Mouse (Mus musculus) inflammation-experienced regulatory T-cells, adult 16 weeks (primary cell): ENCODE results near the gene Olfr622. TPM values are rescaled to one million over a fixed set of nuclear protein-coding genes. Genes with fewer than 3 reads are reported as not detected.

ENCODE experiments used
- polyA plus RNA-seq: library from polyadenylated mRNA; unstranded; fragments of 100-300 nt; shearing (Covaris generic); gene quantifications from one replicate; pipeline ENCODE4 v1.2.1, GENCODE M21; 2017

Olfr622 gene
- not detected for polyA plus RNA-seq

DNA sequence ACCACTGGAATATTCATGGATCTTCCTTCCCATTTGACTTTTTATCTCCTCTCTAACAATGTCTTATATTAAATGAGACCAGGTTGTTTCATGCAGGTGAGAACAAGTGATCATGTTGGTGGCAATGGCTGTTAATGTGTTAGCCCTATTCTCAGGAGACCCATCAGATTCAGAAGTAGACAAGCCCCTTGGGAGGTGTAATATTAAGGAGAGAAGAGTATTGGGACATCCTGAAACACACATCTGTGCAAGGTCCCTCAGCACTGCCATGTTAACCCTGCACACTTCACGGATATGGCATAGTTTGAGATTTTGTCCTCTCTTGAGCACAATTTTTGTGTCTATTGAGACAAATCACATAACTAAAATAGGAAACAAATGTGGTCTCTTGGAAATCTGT, at the start of gene Olfr622:
Gene Olfr622 (minus strand): TSS at position 101 of the 400 bp plus-strand sequence.

DNA sequence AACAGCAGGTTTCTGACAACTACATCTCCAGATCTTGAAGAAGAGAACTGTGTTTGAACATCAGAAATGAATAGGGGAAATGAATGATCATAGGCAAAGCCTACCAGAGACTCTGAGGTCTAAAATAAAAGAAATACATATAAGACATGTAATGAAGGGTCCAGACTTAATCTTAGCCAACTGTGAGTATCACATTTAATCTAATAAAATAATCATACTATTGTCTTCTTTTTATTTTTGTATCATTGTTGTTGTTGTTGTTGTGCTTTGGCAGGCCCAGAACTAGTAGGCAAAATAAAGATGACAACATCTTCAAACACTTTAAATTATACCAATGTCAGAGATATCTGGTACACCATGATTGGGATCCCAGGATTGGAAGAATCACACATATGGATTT, 39.9 kb upstream of the Olfr622 start, which contains the start of gene Olfr625-ps1:
Gene Olfr625-ps1 (plus strand): TSS at position 301 of the 400 bp plus-strand sequence.

GRCm38 (mm10) chr7:103671091-103671490, 28.6 kb upstream of the Olfr622 start, which contains the start of gene Olfr624:
Gene Olfr624 (minus strand): TSS chr7:103671191.

GRCm38 (mm10) chr7:103663598-103663997, 21.1 kb upstream of the Olfr622 start, which contains the start of gene Olfr623:
Gene Olfr623 (minus strand): TSS chr7:103663698.

DNA sequence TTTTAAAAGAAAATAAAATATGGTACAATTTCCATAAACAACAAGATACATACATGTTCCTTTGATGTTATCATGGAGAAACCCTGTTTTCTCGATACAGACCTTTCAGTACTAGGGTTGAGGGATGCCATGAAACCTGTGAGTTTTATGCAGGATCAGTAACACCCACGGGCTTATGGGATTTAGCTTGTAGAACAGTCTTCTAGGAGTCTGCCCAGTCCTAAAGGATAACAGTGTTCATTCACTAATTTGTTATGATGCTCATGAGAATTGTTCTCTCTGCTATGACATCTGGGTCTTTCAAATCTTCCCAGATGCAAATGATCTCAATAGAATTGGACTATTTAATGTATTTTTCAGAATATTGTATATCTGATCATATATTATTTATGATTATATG, 30.1 kb downstream of the Olfr622 start, which contains the start of gene Olfr620:
Gene Olfr620 (minus strand): TSS at position 101 of the 400 bp plus-strand sequence.

DNA sequence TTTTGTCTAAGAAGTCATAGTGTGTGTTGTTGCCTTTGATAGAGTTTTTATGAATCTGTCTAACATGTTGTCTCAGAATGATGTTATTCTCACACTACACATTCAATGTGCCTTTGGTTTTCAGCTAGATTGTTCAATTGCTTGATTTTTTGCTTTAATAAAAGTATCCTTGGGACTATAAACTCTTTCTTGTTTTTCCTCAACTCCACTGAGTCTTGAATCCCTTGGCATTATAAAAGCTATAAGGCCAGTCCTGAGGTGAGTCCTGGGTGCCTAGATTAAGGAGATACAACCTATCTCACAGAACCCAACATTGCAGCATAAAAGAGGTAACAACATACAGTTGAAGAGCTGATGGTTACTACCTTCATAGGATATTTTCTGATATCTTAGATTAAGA, 42.2 kb downstream of the Olfr622 start, which contains the start of gene Olfr619:
Gene Olfr619 (plus strand): TSS at position 301 of the 400 bp plus-strand sequence.

GRCm38 (mm10) chr7:103589803-103590202, 52.7 kb downstream of the Olfr622 start, which contains the start of gene Olfr618:
Gene Olfr618 (plus strand): TSS chr7:103590103.

Other genes with a start within 250 kb of the Olfr622 start
- not detected for gene Usp17lc, start 227.6 kb downstream of the Olfr622 start, polyA plus RNA-seq
- gene Olfr605, start 197.3 kb downstream of the Olfr622 start, polyA plus RNA-seq: not detected
- not detected for gene Olfr606, start 193.7 kb downstream of the Olfr622 start, polyA plus RNA-seq
- 0.07 TPM for gene Olfr607, start 178.6 kb downstream of the Olfr622 start, polyA plus RNA-seq
- not detected for gene Olfr608, start 172.8 kb downstream of the Olfr622 start, polyA plus RNA-seq
- not detected for gene Olfr609, start 144.6 kb downstream of the Olfr622 start, polyA plus RNA-seq
- gene Olfr610, start 130.6 kb downstream of the Olfr622 start, polyA plus RNA-seq: not detected
- gene Olfr611, start 121.9 kb downstream of the Olfr622 start, polyA plus RNA-seq: not detected
- gene Olfr612, start 100.0 kb downstream of the Olfr622 start, polyA plus RNA-seq: not detected
- gene Olfr613, start 94.6 kb downstream of the Olfr622 start, polyA plus RNA-seq: not detected
- not detected for gene Olfr615, start 86.6 kb downstream of the Olfr622 start, polyA plus RNA-seq
- not detected for gene Olfr616, start 73.6 kb downstream of the Olfr622 start, polyA plus RNA-seq
- gene Olfr617, start 69.6 kb downstream of the Olfr622 start, polyA plus RNA-seq: not detected
- gene Olfr618, start 52.6 kb downstream of the Olfr622 start, polyA plus RNA-seq: not detected
- gene Olfr619, start 42.1 kb downstream of the Olfr622 start, polyA plus RNA-seq: not detected
- gene Olfr620, start 30.2 kb downstream of the Olfr622 start, polyA plus RNA-seq: not detected
- gene Olfr623, start 21.0 kb upstream of the Olfr622 start, polyA plus RNA-seq: not detected
- not detected for gene Olfr624, start 28.5 kb upstream of the Olfr622 start, polyA plus RNA-seq
- not detected for gene Olfr625-ps1, start 40.0 kb upstream of the Olfr622 start, polyA plus RNA-seq
- not detected for gene Olfr243, start 72.0 kb upstream of the Olfr622 start, polyA plus RNA-seq
- not detected for gene Olfr628, start 87.7 kb upstream of the Olfr622 start, polyA plus RNA-seq
- not detected for gene Olfr629, start 102.2 kb upstream of the Olfr622 start, polyA plus RNA-seq
- gene Olfr630, start 114.6 kb upstream of the Olfr622 start, polyA plus RNA-seq: not detected
- not detected for gene Olfr69, start 128.9 kb upstream of the Olfr622 start, polyA plus RNA-seq
- gene Olfr68, start 137.0 kb upstream of the Olfr622 start, polyA plus RNA-seq: not detected
- not detected for gene Olfr67, start 149.1 kb upstream of the Olfr622 start, polyA plus RNA-seq
- 122 TPM for gene Hbb-bt, start 171.3 kb upstream of the Olfr622 start, polyA plus RNA-seq
- gene Hbb-bs, start 185.4 kb upstream of the Olfr622 start, polyA plus RNA-seq: 599 TPM
- gene Hbb-bh2, start 197.8 kb upstream of the Olfr622 start, polyA plus RNA-seq: not detected
- not detected for gene Hbb-bh1, start 200.5 kb upstream of the Olfr622 start, polyA plus RNA-seq
- gene Hbb-y, start 210.5 kb upstream of the Olfr622 start, polyA plus RNA-seq: not detected
- not detected for gene Olfr66, start 243.6 kb upstream of the Olfr622 start, polyA plus RNA-seq